Mouse (Mus musculus) limb, embryonic 12.5 days (tissue): ENCODE data around the gene Flii. TPM values are rescaled to one million over a fixed set of nuclear protein-coding genes. Genes with fewer than 3 reads are reported as not detected.

ENCODE experiments used
- ATAC-seq: fragments of 200-750 bp; cut with Nextera tagmentation; 2 replicates; pipeline ENCODE4 v1.8.0; 2017; ENCODE audit warnings: low read depth, moderate TSS enrichment; ENCODE audit not compliant: insufficient number of reproducible peaks, insufficient read depth, low FRiP score, low TSS enrichment
- H3K27ac ChIP-seq: fragments of 300-500 bp; sonication (generic); 2 replicates; pipeline ENCODE4 v1.5.1; 2016; ENCODE audit warnings: mild to moderate bottlenecking, moderate library complexity
- H3K27me3 ChIP-seq: fragments of 300-500 bp; sonication (generic); 2 replicates; pipeline ENCODE4 v1.6.1; 2016; ENCODE audit warnings: mild to moderate bottlenecking, moderate library complexity
- H3K36me3 ChIP-seq: fragments of 300-500 bp; sonication (generic); 2 replicates; pipeline ENCODE4 v1.6.1; 2016; ENCODE audit warnings: mild to moderate bottlenecking, moderate library complexity
- H3K4me1 ChIP-seq: fragments of 300-500 bp; sonication (generic); replicated peaks from 2 replicates; pipeline ENCODE4 v1.6.1; 2016
- H3K4me2 ChIP-seq: fragments of 300-500 bp; sonication (generic); 2 replicates; pipeline ENCODE4 v1.6.1; 2016; ENCODE audit warnings: mild to moderate bottlenecking, moderate library complexity
- H3K4me3 ChIP-seq: fragments of 300-500 bp; sonication (generic); replicated peaks from 2 replicates; pipeline ENCODE4 v1.5.1; 2016; ENCODE audit warnings: mild to moderate bottlenecking
- H3K9ac ChIP-seq: fragments of 300-500 bp; sonication (generic); replicated peaks from 2 replicates; pipeline ENCODE4 v1.6.1; 2016; ENCODE audit warnings: mild to moderate bottlenecking, moderate library complexity
- H3K9me3 ChIP-seq: fragments of 300-500 bp; sonication (generic); 2 replicates; pipeline ENCODE4 v1.6.1; 2016; ENCODE audit warnings: mild to moderate bottlenecking, moderate library complexity
- WGBS: fragments of 180-500 bp; shearing (Covaris S2); methylation state at CpG from one replicate; pipeline ENCODE4 v1.1.7; 2016; 5-methylcytosine and 5-hydroxymethylcytosine counted together
- microRNA-seq: library from miRNA; unstranded; fragments of <30 nt; microRNA quantifications from one replicate; pipeline ENCODE4, GENCODE M21; 2017
- polyA plus RNA-seq: library from polyadenylated mRNA; unstranded; fragments of >200 nt; fragmentation: Nextera tagmentation; extraction: Ambion mirVana; gene quantifications from 2 replicates; pipeline ENCODE4 v1.2.1, GENCODE M21; 2016

Gene Flii
- polyA plus RNA-seq, 1 experiment from 2014 or later: 65.4 TPM

- H3K4me3 ChIP-seq: no peak overlapping the region
- H3K36me3 ChIP-seq: peaks cover 61% of the 10 kb centered on the region
- WGBS: 57% methylated on average over 4 of the region's 4 CpGs
- H3K27ac ChIP-seq: no peak overlapping the region
- no peak for ATAC-seq
- no peaks in the 10 kb centered on the region for H3K27me3 ChIP-seq
- no peak overlapping the region for H3K9ac ChIP-seq
- H3K9me3 ChIP-seq: no peaks in the 10 kb centered on the region
- 0 out of 2 replicates have a peak overlapping the region, but pooled peaks have one; percentile 8 for H3K4me2 ChIP-seq
- peaks cover 38% of the 10 kb centered on the region for H3K4me1 ChIP-seq
Measured at GRCm38 (mm10) chr11:60703131-60703530, 23.9 kb downstream of the Flii start.

GRCm38 (mm10) chr11:60701611-60702010, 25.5 kb downstream of the Flii start:
- H3K4me2 ChIP-seq: peak overlapping the region; percentile 89
- H3K36me3 ChIP-seq: peaks cover 46% of the 10 kb centered on the region
- peaks cover 38% of the 10 kb centered on the region for H3K4me1 ChIP-seq
- no peak overlapping the region for H3K27ac ChIP-seq
- H3K9me3 ChIP-seq: no peaks in the 10 kb centered on the region
- no peak for ATAC-seq
- 75% methylated on average over 4 of the region's 4 CpGs for WGBS
- H3K4me3 ChIP-seq: peak overlapping the region; percentile 7; the same call in 1 of the 2 replicates
- no peaks in the 10 kb centered on the region for H3K27me3 ChIP-seq
- H3K9ac ChIP-seq: no peak overlapping the region

DNA sequence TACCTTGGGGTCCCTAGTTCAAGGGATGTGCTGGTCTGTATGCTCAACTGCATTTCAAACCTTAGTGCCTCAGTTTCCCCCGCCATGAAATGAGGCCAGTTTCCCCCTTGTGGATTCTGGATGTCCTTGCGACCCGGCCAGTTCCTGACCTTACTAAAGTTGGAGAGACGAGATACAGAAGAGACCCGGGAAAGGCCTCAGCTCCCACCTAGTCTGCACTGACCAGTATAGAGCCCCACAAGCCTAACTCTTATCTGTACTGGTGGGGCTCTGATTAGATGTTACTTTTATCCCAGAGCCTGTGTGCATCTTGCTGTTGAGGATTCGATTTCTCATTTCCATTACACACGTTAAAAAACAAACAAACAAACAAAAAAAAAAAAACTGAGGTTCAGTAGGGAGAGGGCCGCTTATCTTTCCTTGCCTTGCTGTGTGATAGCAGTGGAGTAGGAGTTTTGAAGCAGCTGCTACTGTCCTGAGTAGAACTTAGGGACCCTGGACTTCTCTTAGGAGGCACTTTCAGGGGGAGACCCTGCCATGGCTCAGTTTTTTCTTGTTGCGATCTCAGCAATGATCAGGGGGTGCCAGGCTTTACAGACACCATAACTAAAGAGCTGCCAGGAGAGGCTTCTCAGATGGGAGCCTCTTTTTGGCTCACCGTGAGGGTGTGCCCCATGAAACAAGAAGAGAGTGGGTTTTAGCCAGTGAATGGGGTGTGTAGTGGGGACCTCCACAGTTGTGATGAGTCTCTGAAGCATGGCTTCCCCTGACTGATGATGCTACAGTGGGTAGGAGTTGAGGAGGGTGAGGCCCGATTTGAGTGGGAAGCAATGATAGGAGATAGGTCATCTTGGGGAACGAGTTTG, 26.5 kb downstream of the Flii start:
- no peaks in the 10 kb centered on the region for H3K27me3 ChIP-seq
- H3K27ac ChIP-seq: peak overlapping the region; percentile 90; the same call in 1 of the 2 replicates
- ATAC-seq: no peak
- H3K9ac ChIP-seq: peak overlapping the region; percentile 93
- H3K9me3 ChIP-seq: no peaks in the 10 kb centered on the region
- H3K4me3 ChIP-seq: peak overlapping the region; percentile 84
- H3K36me3 ChIP-seq: peaks cover 35% of the 10 kb centered on the region
- 35% methylated on average over 12 of the region's 12 CpGs for WGBS
- peak overlapping the region; percentile 89 for H3K4me2 ChIP-seq
- peaks cover 38% of the 10 kb centered on the region for H3K4me1 ChIP-seq

- H3K27me3 ChIP-seq: no peaks in the 10 kb centered on the region
- H3K4me1 ChIP-seq: peaks cover 38% of the 10 kb centered on the region
- under 1% methylated on average over 71 of the region's 73 CpGs for WGBS
- ATAC-seq: peak; percentile 75
- peak within 1 kb of the TSS; percentile 90 for H3K27ac ChIP-seq
- peak within 1 kb of the TSS; percentile 84 for H3K4me3 ChIP-seq
- peak within 1 kb of the TSS; percentile 89 for H3K4me2 ChIP-seq
- H3K9ac ChIP-seq: peak within 1 kb of the TSS; percentile 93
- peaks cover 26% of the 10 kb centered on the region for H3K36me3 ChIP-seq
- no peaks in the 10 kb centered on the region for H3K9me3 ChIP-seq
Measured at GRCm38 (mm10) chr11:60699524-60700075, 27.5 kb downstream of the Flii start, which contains the start of gene Llgl1. Gene Llgl1 (plus strand): TSS chr11:60699723.

DNA sequence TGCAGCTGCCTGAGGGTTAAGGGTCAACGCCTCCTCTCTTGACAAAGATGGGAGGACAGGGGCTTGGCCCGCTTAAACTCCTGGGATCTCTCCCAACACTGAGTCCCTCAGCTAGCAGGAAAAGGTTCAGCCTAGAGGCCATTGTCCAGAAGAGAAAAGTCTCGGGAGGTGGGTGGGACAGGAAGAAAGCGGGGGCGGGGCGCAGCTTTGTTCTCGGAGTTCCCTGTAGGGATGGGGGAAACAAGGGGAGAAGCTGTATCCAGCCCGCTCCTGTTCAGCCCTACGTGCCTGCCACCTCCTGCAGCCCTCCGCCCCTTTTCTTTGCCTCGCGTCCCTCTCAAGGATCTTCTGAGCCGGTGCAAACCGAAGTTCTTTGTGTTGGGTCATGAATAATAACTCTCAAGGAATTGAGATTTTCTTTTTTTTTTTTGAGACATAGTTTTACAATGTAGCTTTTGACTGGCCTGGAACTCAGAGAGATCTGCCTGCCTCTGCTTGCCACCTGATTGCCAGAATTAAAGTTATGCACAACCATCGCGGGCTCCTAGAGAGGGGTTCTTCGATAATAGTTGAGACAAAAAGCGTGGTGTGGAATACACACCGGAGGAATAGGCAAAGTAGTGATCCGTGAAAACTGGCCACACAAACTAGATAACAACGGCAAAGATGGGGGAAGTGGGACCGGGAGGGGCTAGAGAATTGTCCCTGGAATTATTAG, 28.1 kb downstream of the Flii start:
- H3K9me3 ChIP-seq: no peaks in the 10 kb centered on the region
- no peaks in the 10 kb centered on the region for H3K27me3 ChIP-seq
- peak overlapping the region; percentile 93; the same call in 1 of the 2 replicates for H3K9ac ChIP-seq
- peaks cover 19% of the 10 kb centered on the region for H3K36me3 ChIP-seq
- 3% methylated on average over 22 of the region's 22 CpGs for WGBS
- peak overlapping the region; percentile 84 for H3K4me3 ChIP-seq
- peak overlapping the region; percentile 90 for H3K27ac ChIP-seq
- peak; percentile 38; the same call in 1 of the 2 replicates for ATAC-seq
- peaks cover 38% of the 10 kb centered on the region for H3K4me1 ChIP-seq
- H3K4me2 ChIP-seq: peak overlapping the region; percentile 89

- 79% methylated on average over 2 of the region's 2 CpGs for WGBS
- no peaks in the 10 kb centered on the region for H3K27me3 ChIP-seq
- no peak overlapping the region for H3K27ac ChIP-seq
- H3K4me3 ChIP-seq: no peak overlapping the region
- ATAC-seq: no peak
- H3K9ac ChIP-seq: no peak overlapping the region
- H3K36me3 ChIP-seq: peaks cover 6% of the 10 kb centered on the region
- no peaks in the 10 kb centered on the region for H3K9me3 ChIP-seq
- peaks cover 28% of the 10 kb centered on the region for H3K4me1 ChIP-seq
- no peak overlapping the region for H3K4me2 ChIP-seq
Measured at GRCm38 (mm10) chr11:60697561-60697960, 29.5 kb downstream of the Flii start.

- Histone ChIP-seq H3K9ac (no peak overlapping the region), H3K27me3 (no peaks in the 10 kb centered on the region), H3K27ac (no peak overlapping the region), H3K36me3 (no peaks in the 10 kb centered on the region), H3K4me2 (no peak overlapping the region), H3K4me1 (peaks cover 15% of the 10 kb centered on the region), H3K9me3 (no peaks in the 10 kb centered on the region), H3K4me3 (no peak overlapping the region)
- no peak for ATAC-seq
- WGBS: 74% methylated on average over 1 of the region's 1 CpGs
Measured at GRCm38 (mm10) chr11:60696165-60696564, 30.9 kb downstream of the Flii start.

Small RNA genes within 50 kb of the gene (microRNA-seq; reads per million reads assigned to microRNA genes)
- 1.6 reads per million for gene Mir5100

Other genes with a start within 250 kb of the Flii start
- 31.8 and 40.2 TPM in 2 replicates for gene Alkbh5, start 190.9 kb downstream of the Flii start, polyA plus RNA-seq
- gene Llgl1, start 27.5 kb downstream of the Flii start, polyA plus RNA-seq: 114 and 117 TPM in 2 replicates
- gene Mief2, start 1.1 kb upstream of the Flii start, polyA plus RNA-seq: 17.0 and 18.5 TPM in 2 replicates
- gene Top3a, start 50.1 kb upstream of the Flii start, polyA plus RNA-seq: 24.6 and 25.9 TPM in 2 replicates
- 6.3 and 7.8 TPM in 2 replicates for gene Smcr8, start 50.3 kb upstream of the Flii start, polyA plus RNA-seq
- 66.3 and 69.5 TPM in 2 replicates for gene Shmt1, start 84.5 kb upstream of the Flii start, polyA plus RNA-seq
- 29.4 and 30.5 TPM in 2 replicates for gene Dhrs7b, start 103.4 kb upstream of the Flii start, polyA plus RNA-seq
- gene Tmem11, start 152.0 kb upstream of the Flii start, polyA plus RNA-seq: 59.2 and 61.4 TPM in 2 replicates
- gene Natd1, start 187.5 kb upstream of the Flii start, polyA plus RNA-seq: 14.2 and 15.9 TPM in 2 replicates
- 83.1 and 84.7 TPM in 2 replicates for gene Map2k3, start 204.8 kb upstream of the Flii start, polyA plus RNA-seq